Mouse (Mus musculus): ENCODE data around the gene Trim14. TPM values are rescaled to one million over a fixed set of nuclear protein-coding genes. Genes with fewer than 3 reads are reported as not detected.

Gene Trim14
- polyA plus RNA-seq, 1 experiment = 58.2 TPM

GRCm38 (mm10) chr4:46479081-46479480 lies 56.9 kb downstream of the Trim14 start:
- Histone ChIP-seq H3K4me3 (ENCODE audit: low read depth, low read length) (no peak overlapping the region), H3K27ac (ENCODE audit: insufficient read depth, low read depth, low read length) (no peak overlapping the region), H3K36me3 (ENCODE audit: control insufficient read depth, insufficient read depth, low read length) (peaks cover 10% of the 10 kb centered on the region; the same call in 1 of the 2 replicates), H3K4me1 (ENCODE audit: control insufficient read depth, insufficient read depth, insufficient read length, low read length) (no peaks in the 10 kb centered on the region), H3K27me3 (ENCODE audit: control insufficient read depth, insufficient read depth, low read length) (no peaks in the 10 kb centered on the region)
- 94% methylated on average over 2 of the region's 2 CpGs for WGBS
- TF ChIP-seq POLR2A (IDR thresholded peaks at IDR 0.05; ENCODE audit: low read depth, low read length) (no peak), CTCF (IDR thresholded peaks at IDR 0.05; ENCODE audit: extremely low read depth, insufficient read length, insufficient replicate concordance, low read depth, low read length) (no peak)

- H3K4me1 ChIP-seq (ENCODE audit: control insufficient read depth, insufficient read depth, insufficient read length, low read length) = no peaks in the 10 kb centered on the region
- H3K27me3 ChIP-seq (ENCODE audit: control insufficient read depth, insufficient read depth, low read length) = no peaks in the 10 kb centered on the region
- no peak overlapping the region for H3K4me3 ChIP-seq (ENCODE audit: low read depth, low read length)
- 91% methylated on average over 5 of the region's 5 CpGs for WGBS
- peaks cover 37% of the 10 kb centered on the region for H3K36me3 ChIP-seq (ENCODE audit: control insufficient read depth, insufficient read depth, low read length)
- no peak overlapping the region for H3K27ac ChIP-seq (ENCODE audit: insufficient read depth, low read depth, low read length)
- TF ChIP-seq CTCF (IDR thresholded peaks at IDR 0.05; ENCODE audit: extremely low read depth, insufficient read length, insufficient replicate concordance, low read depth, low read length) (no peak), POLR2A (IDR thresholded peaks at IDR 0.05; ENCODE audit: low read depth, low read length) (no peak)
Observed at GRCm38 (mm10) chr4:46475101-46475500, 60.8 kb downstream of the Trim14 start.

- H3K36me3 ChIP-seq (ENCODE audit: control insufficient read depth, insufficient read depth, low read length) = peaks cover 61% of the 10 kb centered on the region
- TF ChIP-seq CTCF (IDR thresholded peaks at IDR 0.05; ENCODE audit: extremely low read depth, insufficient read length, insufficient replicate concordance, low read depth, low read length) (peak; percentile 14; the same call in 1 of the 2 replicates), POLR2A (IDR thresholded peaks at IDR 0.05; ENCODE audit: low read depth, low read length) (no peak)
- no peaks in the 10 kb centered on the region for H3K4me1 ChIP-seq (ENCODE audit: control insufficient read depth, insufficient read depth, insufficient read length, low read length)
- H3K27me3 ChIP-seq (ENCODE audit: control insufficient read depth, insufficient read depth, low read length) = no peaks in the 10 kb centered on the region
- 76% methylated on average over 3 of the region's 3 CpGs for WGBS
- no peak overlapping the region for H3K27ac ChIP-seq (ENCODE audit: insufficient read depth, low read depth, low read length)
- no peak overlapping the region for H3K4me3 ChIP-seq (ENCODE audit: low read depth, low read length)
Observed at GRCm38 (mm10) chr4:46465740-46466139, 70.2 kb downstream of the Trim14 start.

- peak; percentile 63; the same call in 1 of the 2 replicates for TF ChIP-seq CTCF (IDR thresholded peaks at IDR 0.05; ENCODE audit: extremely low read depth, insufficient read length, insufficient replicate concordance, low read depth, low read length)
- no peak for TF ChIP-seq POLR2A (IDR thresholded peaks at IDR 0.05; ENCODE audit: low read depth, low read length)
- WGBS = 85% methylated on average over 7 of the region's 7 CpGs
- H3K4me1 ChIP-seq (ENCODE audit: control insufficient read depth, insufficient read depth, insufficient read length, low read length) = no peaks in the 10 kb centered on the region
Observed at GRCm38 (mm10) chr4:46463130-46463830, 72.7 kb downstream of the Trim14 start.

GRCm38 (mm10) chr4:46458411-46458810 lies 77.5 kb downstream of the Trim14 start:
- no peak overlapping the region for H3K4me3 ChIP-seq (ENCODE audit: low read depth, low read length)
- H3K27me3 ChIP-seq (ENCODE audit: control insufficient read depth, insufficient read depth, low read length) = no peaks in the 10 kb centered on the region
- TF ChIP-seq CTCF (IDR thresholded peaks at IDR 0.05; ENCODE audit: extremely low read depth, insufficient read length, insufficient replicate concordance, low read depth, low read length) = no peak
- no peak for TF ChIP-seq POLR2A (IDR thresholded peaks at IDR 0.05; ENCODE audit: low read depth, low read length)
- H3K4me1 ChIP-seq (ENCODE audit: control insufficient read depth, insufficient read depth, insufficient read length, low read length) = peaks cover 3% of the 10 kb centered on the region; the same call in 1 of the 2 replicates
- H3K36me3 ChIP-seq (ENCODE audit: control insufficient read depth, insufficient read depth, low read length) = peaks cover 18% of the 10 kb centered on the region
- H3K27ac ChIP-seq (ENCODE audit: insufficient read depth, low read depth, low read length) = no peak overlapping the region
- 83% methylated on average over 2 of the region's 2 CpGs for WGBS

More at GRCm38 (mm10) chr4:46463130-46463830, 72.7 kb downstream of the Trim14 start:
- H3K4me3 ChIP-seq (ENCODE audit: low read depth, low read length) = no peak overlapping the region
- H3K36me3 ChIP-seq (ENCODE audit: control insufficient read depth, insufficient read depth, low read length) = peaks cover 46% of the 10 kb centered on the region
- H3K27me3 ChIP-seq (ENCODE audit: control insufficient read depth, insufficient read depth, low read length) = no peaks in the 10 kb centered on the region
- no peak overlapping the region for H3K27ac ChIP-seq (ENCODE audit: insufficient read depth, low read depth, low read length)

GRCm38 (mm10) chr4:46457186-46457585 lies 78.8 kb downstream of the Trim14 start:
- Histone ChIP-seq H3K4me1 (ENCODE audit: control insufficient read depth, insufficient read depth, insufficient read length, low read length) (peaks cover 12% of the 10 kb centered on the region), H3K4me3 (ENCODE audit: low read depth, low read length) (no peak overlapping the region), H3K36me3 (ENCODE audit: control insufficient read depth, insufficient read depth, low read length) (peaks cover 12% of the 10 kb centered on the region), H3K27ac (ENCODE audit: insufficient read depth, low read depth, low read length) (no peak overlapping the region), H3K27me3 (ENCODE audit: control insufficient read depth, insufficient read depth, low read length) (no peaks in the 10 kb centered on the region)
- WGBS = 79% methylated on average over 3 of the region's 3 CpGs
- no peak for TF ChIP-seq POLR2A (IDR thresholded peaks at IDR 0.05; ENCODE audit: low read depth, low read length)
- no peak for TF ChIP-seq CTCF (IDR thresholded peaks at IDR 0.05; ENCODE audit: extremely low read depth, insufficient read length, insufficient replicate concordance, low read depth, low read length)

- H3K27ac ChIP-seq (ENCODE audit: insufficient read depth, low read depth, low read length) = no peak overlapping the region
- no peaks in the 10 kb centered on the region for H3K27me3 ChIP-seq (ENCODE audit: control insufficient read depth, insufficient read depth, low read length)
- peaks cover 12% of the 10 kb centered on the region for H3K4me1 ChIP-seq (ENCODE audit: control insufficient read depth, insufficient read depth, insufficient read length, low read length)
- TF ChIP-seq CTCF (IDR thresholded peaks at IDR 0.05; ENCODE audit: extremely low read depth, insufficient read length, insufficient replicate concordance, low read depth, low read length) (no peak), POLR2A (IDR thresholded peaks at IDR 0.05; ENCODE audit: low read depth, low read length) (no peak)
- peaks cover 12% of the 10 kb centered on the region for H3K36me3 ChIP-seq (ENCODE audit: control insufficient read depth, insufficient read depth, low read length)
- WGBS = 67% methylated on average over 4 of the region's 4 CpGs
- no peak overlapping the region for H3K4me3 ChIP-seq (ENCODE audit: low read depth, low read length)
Observed at GRCm38 (mm10) chr4:46456762-46457161, 79.2 kb downstream of the Trim14 start.
